Mouse (Mus musculus) hematopoietic multipotent progenitor cell, adult 10-12 weeks (in vitro differentiated cells): ENCODE results near the gene Nr4a2. TPM values are rescaled to one million over a fixed set of nuclear protein-coding genes. Genes with fewer than 3 reads are reported as not detected.

Source experiments
- polyA plus RNA-seq: library from polyadenylated mRNA; stranded (reverse); fragments of >175 nt; gene quantifications from 2 replicates; pipeline ENCODE4 v1.2.3, GENCODE M21; 2012; ENCODE audit warnings: low replicate concordance

Gene Nr4a2
- polyA plus RNA-seq: 0.58 and 0.94 TPM in 2 replicates

GRCm38 (mm10) chr2:57123991-57124840 lies at the start of gene Nr4a2:
Gene Nr4a2 (minus strand): TSS chr2:57124003.

Other genes starting within 250 kb of the Nr4a2 start
- 2.3 and 4.4 TPM in 2 replicates for gene Gpd2, start 113.6 kb upstream of the Nr4a2 start, polyA plus RNA-seq